Mouse (Mus musculus) forebrain, embryonic 15.5 days (tissue): ENCODE measurements around the gene Ch25h. TPM values are rescaled to one million over a fixed set of nuclear protein-coding genes. Genes with fewer than 3 reads are reported as not detected.

Source experiments
- ATAC-seq: fragments of 200-750 bp; cut with Nextera tagmentation; replicated peaks from 2 replicates; pipeline ENCODE4 v1.8.0; 2017; ENCODE audit warnings: mild to moderate bottlenecking, moderate TSS enrichment, moderate library complexity
- H3K27ac ChIP-seq: fragments of 300-500 bp; sonication (generic); replicated peaks from 2 replicates; pipeline ENCODE4 v1.5.1; 2015; ENCODE audit warnings: mild to moderate bottlenecking, inconsistent platforms
- H3K27me3 ChIP-seq: fragments of 300-500 bp; sonication (generic); 2 replicates; pipeline ENCODE4 v1.6.1; 2015; ENCODE audit warnings: inconsistent platforms
- H3K36me3 ChIP-seq: fragments of 300-500 bp; sonication (generic); 2 replicates; pipeline ENCODE4 v1.6.1; 2015; ENCODE audit warnings: mild to moderate bottlenecking, inconsistent platforms
- H3K4me1 ChIP-seq: fragments of 300-500 bp; sonication (generic); 2 replicates; pipeline ENCODE4 v1.6.1; 2015; ENCODE audit warnings: inconsistent platforms
- H3K4me2 ChIP-seq: fragments of 300-500 bp; sonication (generic); replicated peaks from 2 replicates; pipeline ENCODE4 v1.6.1; 2015; ENCODE audit warnings: mild to moderate bottlenecking, inconsistent platforms
- H3K4me3 ChIP-seq: fragments of 300-500 bp; sonication (generic); 2 replicates; pipeline ENCODE4 v1.5.1; 2015; ENCODE audit warnings: mild to moderate bottlenecking, inconsistent platforms
- H3K9ac ChIP-seq: fragments of 300-500 bp; sonication (generic); replicated peaks from 2 replicates; pipeline ENCODE4 v1.6.1; 2015; ENCODE audit warnings: mild to moderate bottlenecking, inconsistent platforms
- H3K9me3 ChIP-seq: fragments of 300-500 bp; sonication (generic); 2 replicates; pipeline ENCODE4 v1.6.1; 2016; ENCODE audit warnings: inconsistent platforms
- WGBS: fragments of 180-500 bp; shearing (Covaris S2); methylation state at CpG from one replicate; pipeline ENCODE4 v1.1.7; 2015; ENCODE audit warnings: mixed read lengths; 5-methylcytosine and 5-hydroxymethylcytosine counted together
- polyA plus RNA-seq: library from polyadenylated mRNA; unstranded; fragments of >200 nt; fragmentation: Nextera tagmentation; extraction: Ambion mirVana; gene quantifications from 2 replicates; pipeline ENCODE4 v1.2.1, GENCODE M21; 2015

Gene Ch25h
- polyA plus RNA-seq, 1 experiment from 2014 or later, result 0.67 TPM

DNA sequence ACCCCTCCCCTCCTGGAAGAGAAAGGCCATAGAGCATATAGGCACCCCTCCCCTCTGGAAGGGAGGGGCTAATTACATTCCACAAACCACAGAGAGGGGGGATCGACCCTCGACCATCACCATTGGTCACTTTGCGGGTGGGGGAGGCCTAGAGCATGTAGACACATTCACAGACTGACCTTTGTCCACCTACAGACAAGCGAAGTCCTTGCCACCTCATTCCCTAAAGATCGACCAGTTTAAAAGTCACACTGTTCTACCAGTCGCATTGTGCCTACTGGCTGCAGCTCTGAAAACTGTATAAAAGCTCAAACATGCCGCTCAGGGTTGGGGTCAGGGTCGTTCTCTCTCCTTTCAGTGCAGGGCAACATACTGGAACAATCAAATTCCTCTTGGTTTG, 36.6 kb upstream of the Ch25h start:
- no peaks in the 10 kb centered on the region for H3K27me3 ChIP-seq
- WGBS, result 76% methylated on average over 8 of the region's 8 CpGs
- no peak overlapping the region for H3K4me3 ChIP-seq
- no peak overlapping the region for H3K9ac ChIP-seq
- no peak for ATAC-seq
- no peak overlapping the region for H3K4me2 ChIP-seq
- no peaks in the 10 kb centered on the region for H3K4me1 ChIP-seq
- H3K27ac ChIP-seq, result no peak overlapping the region
- H3K36me3 ChIP-seq, result peaks cover under 1% of the 10 kb centered on the region; the same call in 1 of the 2 replicates
- H3K9me3 ChIP-seq, result no peaks in the 10 kb centered on the region

DNA sequence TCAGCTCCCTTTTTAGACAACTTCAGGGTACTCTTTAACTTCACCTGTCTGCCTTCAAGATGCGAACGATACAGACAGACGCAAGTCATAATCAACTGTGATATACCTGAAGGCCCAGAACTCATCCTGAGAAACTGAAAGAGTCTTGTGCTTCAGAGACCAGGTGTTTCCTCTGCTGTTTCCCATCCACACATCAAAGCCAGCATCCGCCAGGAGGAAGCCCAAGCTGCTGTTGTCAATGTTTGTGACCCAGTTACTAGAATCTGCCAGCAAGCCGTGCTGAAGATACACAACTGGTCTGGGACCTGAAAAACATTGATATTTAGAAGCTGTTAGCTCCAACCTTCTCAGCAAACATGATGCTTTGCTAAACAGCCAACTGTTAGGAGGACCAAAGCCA, 35.8 kb upstream of the Ch25h start:
- no peak overlapping the region for H3K27ac ChIP-seq
- 87% methylated on average over 5 of the region's 5 CpGs for WGBS
- ATAC-seq, result no peak

DNA sequence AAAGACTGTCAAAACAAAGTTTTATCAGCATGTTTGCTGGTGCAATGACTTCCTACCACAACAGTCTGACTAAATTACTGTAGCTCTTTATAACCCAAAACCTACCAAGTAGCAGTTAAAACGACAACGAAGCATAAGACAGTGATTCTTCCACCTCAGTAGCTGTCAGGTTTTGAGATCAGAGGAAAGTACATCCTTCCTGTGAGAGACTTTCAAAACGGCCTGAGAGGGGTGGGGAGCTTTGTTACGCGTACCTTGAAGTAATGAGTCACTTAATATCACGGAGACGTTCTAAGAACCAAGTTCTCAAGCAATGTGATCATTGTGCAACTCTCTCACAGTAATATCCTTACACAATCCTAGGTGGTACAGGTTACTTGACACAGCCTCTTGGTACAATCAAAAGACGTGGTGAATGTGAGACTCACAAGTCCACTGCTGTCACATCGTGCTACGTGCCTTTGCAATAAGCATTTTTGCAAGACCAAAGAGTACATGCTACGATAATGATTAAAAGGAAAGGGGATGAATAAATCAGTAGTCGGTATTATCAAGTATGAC, 30.3 kb upstream of the Ch25h start:
- Histone ChIP-seq H3K27me3 (no peaks in the 10 kb centered on the region), H3K4me2 (no peak overlapping the region), H3K9ac (no peak overlapping the region), H3K4me1 (no peaks in the 10 kb centered on the region), H3K4me3 (no peak overlapping the region), H3K36me3 (peaks cover 9% of the 10 kb centered on the region; the same call in 1 of the 2 replicates), H3K27ac (no peak overlapping the region), H3K9me3 (no peaks in the 10 kb centered on the region)
- WGBS, result 88% methylated on average over 12 of the region's 12 CpGs
- no peak for ATAC-seq

More for the DNA sequence above, 35.8 kb upstream of the Ch25h start:
- no peaks in the 10 kb centered on the region for H3K27me3 ChIP-seq
- H3K4me3 ChIP-seq, result no peak overlapping the region
- no peaks in the 10 kb centered on the region for H3K9me3 ChIP-seq
- H3K9ac ChIP-seq, result no peak overlapping the region
- H3K4me2 ChIP-seq, result no peak overlapping the region
- H3K4me1 ChIP-seq, result no peaks in the 10 kb centered on the region
- peaks cover 9% of the 10 kb centered on the region; the same call in 1 of the 2 replicates for H3K36me3 ChIP-seq

DNA sequence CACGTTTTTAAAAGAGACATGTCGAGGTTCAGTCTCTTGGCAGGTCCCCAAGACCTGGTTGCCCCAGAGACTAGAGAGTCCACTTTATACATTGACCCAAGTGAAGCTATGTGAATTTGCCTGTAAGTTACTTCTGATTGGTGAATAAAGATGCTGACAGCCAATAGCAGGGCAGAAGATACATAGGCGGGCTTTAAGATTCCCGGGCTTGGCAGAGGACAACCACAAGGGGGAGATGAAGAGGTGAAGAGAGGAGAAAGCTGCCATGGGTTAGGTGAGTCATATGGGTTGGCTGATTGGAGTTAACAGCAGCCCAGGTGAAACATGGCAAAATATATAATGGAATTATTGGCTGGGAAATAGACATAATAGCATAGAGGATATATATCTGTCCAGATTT, 25.8 kb upstream of the Ch25h start:
- Histone ChIP-seq H3K27me3 (no peaks in the 10 kb centered on the region), H3K4me2 (no peak overlapping the region)

DNA sequence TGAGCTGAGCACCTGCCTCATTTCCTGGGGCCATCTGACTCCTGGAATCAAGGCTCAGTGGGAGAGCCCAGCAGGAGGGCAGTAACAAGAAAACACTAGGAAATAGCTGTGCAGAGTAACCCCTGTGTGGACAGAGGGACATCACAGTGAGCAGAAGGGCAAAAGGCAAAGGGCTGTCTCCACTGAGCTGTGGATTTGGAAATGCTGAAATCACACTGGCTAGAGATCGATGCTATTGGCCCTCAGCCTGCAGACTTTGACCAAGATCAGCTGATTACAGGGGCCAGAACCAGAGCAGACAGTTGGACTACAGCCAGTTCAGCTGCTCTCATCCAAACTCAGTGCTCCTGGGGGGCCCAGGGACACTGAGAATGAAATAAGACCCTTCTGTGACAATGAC, 21.4 kb upstream of the Ch25h start:
- Histone ChIP-seq H3K36me3 (no peaks in the 10 kb centered on the region), H3K27ac (no peak overlapping the region), H3K9ac (no peak overlapping the region), H3K4me3 (no peak overlapping the region), H3K9me3 (no peaks in the 10 kb centered on the region), H3K27me3 (no peaks in the 10 kb centered on the region), H3K4me2 (no peak overlapping the region), H3K4me1 (no peaks in the 10 kb centered on the region)
- ATAC-seq, result no peak
- 70% methylated on average over 1 of the region's 1 CpGs for WGBS

More for the DNA sequence above, 25.8 kb upstream of the Ch25h start:
- 0 out of 2 replicates have a peak, but pooled peaks cover under 1% of the 10 kb centered on the region for H3K36me3 ChIP-seq
- no peaks in the 10 kb centered on the region for H3K9me3 ChIP-seq
- H3K4me3 ChIP-seq, result no peak overlapping the region
- H3K27ac ChIP-seq, result no peak overlapping the region
- 0 out of 2 replicates have a peak, but pooled peaks have one; percentile 35 for ATAC-seq
- H3K9ac ChIP-seq, result no peak overlapping the region
- 54% methylated on average over 4 of the region's 4 CpGs for WGBS
- no peaks in the 10 kb centered on the region for H3K4me1 ChIP-seq

DNA sequence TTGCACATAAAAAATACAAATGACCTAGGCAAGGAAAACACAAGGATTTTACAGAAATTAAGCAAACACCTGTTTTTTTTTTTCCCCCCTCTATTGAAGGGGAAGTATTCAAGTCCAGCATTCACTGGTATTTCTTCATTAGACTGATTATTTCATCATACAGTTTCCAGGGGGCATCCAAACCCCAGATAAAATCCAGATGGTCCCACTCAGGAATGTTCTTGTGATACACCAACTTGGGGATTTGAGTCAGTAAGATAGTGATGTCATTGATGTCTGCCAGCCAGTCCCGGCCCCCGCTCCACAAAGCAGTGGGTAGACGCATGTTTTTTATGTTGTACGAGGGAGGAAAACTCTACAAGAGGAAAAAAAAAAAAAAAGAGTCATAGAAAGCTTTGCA, 18.9 kb upstream of the Ch25h start:
- no peaks in the 10 kb centered on the region for H3K9me3 ChIP-seq
- H3K4me3 ChIP-seq, result no peak overlapping the region
- no peaks in the 10 kb centered on the region for H3K27me3 ChIP-seq
- no peak for ATAC-seq
- WGBS, result 92% methylated on average over 4 of the region's 4 CpGs
- H3K4me1 ChIP-seq, result no peaks in the 10 kb centered on the region
- H3K36me3 ChIP-seq, result no peaks in the 10 kb centered on the region
- H3K4me2 ChIP-seq, result no peak overlapping the region
- no peak overlapping the region for H3K9ac ChIP-seq
- no peak overlapping the region for H3K27ac ChIP-seq

DNA sequence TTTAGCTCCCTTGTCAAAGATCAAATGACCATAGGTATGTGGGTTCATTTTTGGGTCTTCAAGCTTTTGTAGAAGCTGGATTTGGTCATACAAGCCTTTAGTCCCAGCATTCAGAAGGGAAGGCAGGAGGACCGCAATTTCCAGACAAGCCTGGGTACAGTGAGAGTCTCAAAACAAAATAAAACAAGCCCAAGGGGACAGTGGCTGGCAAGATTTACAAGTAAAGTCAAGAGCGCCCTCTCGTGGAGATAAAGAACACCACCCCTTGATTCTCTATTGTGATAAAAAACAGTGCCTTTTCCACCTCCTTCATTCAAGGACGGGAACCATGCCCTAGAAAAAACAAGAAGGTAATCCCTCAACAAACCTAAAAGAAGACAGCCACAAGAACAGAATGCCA, 8.6 kb upstream of the Ch25h start:
- no peaks in the 10 kb centered on the region for H3K27me3 ChIP-seq
- H3K4me3 ChIP-seq, result no peak overlapping the region
- no peak overlapping the region for H3K27ac ChIP-seq
- no peaks in the 10 kb centered on the region for H3K36me3 ChIP-seq
- no peak overlapping the region for H3K9ac ChIP-seq
- 14% methylated on average over 4 of the region's 4 CpGs for WGBS
- H3K4me1 ChIP-seq, result no peaks in the 10 kb centered on the region
- H3K4me2 ChIP-seq, result no peak overlapping the region
- no peak for ATAC-seq
- no peaks in the 10 kb centered on the region for H3K9me3 ChIP-seq

DNA sequence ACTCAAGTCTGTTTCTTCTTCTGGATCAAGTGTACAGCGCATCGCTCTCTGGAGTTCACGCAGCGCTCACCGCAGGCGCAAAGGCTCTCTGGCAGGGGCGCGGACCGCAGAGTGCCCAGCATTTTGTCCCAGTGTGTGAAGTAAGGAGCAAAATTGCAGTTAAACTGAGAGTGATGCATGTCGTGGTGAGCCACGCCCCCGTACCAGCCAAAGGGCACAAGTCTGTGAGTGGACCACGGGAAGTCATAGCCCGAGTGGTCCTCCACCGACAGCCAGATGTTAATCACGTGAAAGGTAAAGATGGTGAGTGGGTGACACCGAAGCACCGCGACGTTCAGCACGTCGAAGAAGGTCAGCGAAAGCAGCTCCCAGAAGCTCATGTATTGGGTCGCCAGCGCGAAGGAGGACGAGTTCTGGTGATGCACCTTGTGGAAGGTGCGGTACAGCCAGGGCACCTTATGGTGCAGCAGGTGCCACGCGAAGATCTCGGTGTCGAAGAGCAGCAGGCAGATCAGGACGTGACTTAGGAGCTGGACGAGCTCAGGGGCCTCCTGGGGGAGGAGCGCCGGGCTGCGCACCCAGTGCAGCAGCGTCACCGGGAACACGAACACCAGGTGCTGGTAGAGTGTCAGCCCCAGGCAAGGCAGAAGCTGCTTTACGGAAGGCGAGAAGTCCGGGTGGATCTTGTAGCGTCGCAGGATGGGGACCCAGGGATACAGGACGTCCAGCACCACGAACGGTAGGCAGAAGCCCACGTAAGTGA, 555 bp downstream of the Ch25h start:
- no peak overlapping the region for H3K27ac ChIP-seq
- WGBS, result 5% methylated on average over 49 of the region's 49 CpGs

DNA sequence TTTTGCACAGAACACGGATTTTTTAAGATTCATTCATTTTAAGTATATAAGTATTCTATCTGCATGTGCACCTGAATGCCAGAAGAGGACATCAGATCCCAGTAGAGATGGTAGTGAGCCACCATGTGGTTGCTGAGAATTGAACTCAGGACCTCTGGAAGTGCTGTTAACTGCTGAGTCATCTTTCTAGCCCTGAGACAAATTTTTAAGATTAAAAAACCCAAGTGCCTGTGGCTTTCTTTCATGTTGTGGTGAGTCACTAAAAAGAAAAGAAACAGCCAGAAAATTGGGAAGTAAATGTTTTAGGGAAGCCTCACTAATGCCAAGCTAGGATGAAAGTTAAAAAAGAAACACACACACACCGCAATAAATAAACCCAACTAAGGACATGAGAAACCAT, 3.3 kb downstream of the Ch25h start:
- no peaks in the 10 kb centered on the region for H3K36me3 ChIP-seq
- H3K9ac ChIP-seq, result no peak overlapping the region
- no peak overlapping the region for H3K27ac ChIP-seq
- ATAC-seq, result no peak
- H3K27me3 ChIP-seq, result peaks cover 37% of the 10 kb centered on the region
- H3K4me1 ChIP-seq, result peaks cover 12% of the 10 kb centered on the region
- H3K9me3 ChIP-seq, result no peaks in the 10 kb centered on the region
- 82% methylated on average over 2 of the region's 2 CpGs for WGBS
- H3K4me2 ChIP-seq, result no peak overlapping the region
- no peak overlapping the region for H3K4me3 ChIP-seq

More for the DNA sequence above, 555 bp downstream of the Ch25h start:
- peak overlapping the region; percentile 88 for H3K4me2 ChIP-seq
- ATAC-seq, result peak; percentile 88
- H3K27me3 ChIP-seq, result peaks cover 37% of the 10 kb centered on the region
- H3K9me3 ChIP-seq, result no peaks in the 10 kb centered on the region
- peak overlapping the region; percentile 62 for H3K4me3 ChIP-seq
- no peaks in the 10 kb centered on the region for H3K36me3 ChIP-seq
- peak overlapping the region; percentile 48 for H3K9ac ChIP-seq
- peaks cover 12% of the 10 kb centered on the region for H3K4me1 ChIP-seq

DNA sequence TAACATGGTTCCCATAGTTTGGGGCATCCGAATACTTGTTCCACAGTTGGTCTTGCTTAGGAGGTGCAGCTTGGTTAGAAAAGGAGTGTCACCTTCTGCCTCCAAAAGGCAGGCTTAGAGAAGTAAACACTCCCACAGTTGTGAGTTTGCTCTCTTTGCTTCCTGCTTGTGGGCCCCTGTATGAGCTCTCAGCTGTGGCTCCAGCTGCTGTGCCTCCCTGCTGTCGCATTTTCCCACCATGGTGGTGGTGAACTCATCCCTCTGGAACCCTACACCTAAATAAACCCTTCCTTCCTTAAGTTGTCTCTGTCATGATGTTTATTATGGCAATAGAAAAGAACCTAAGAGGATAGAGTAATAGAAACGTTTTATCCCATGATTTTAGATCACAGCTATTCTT, 6.2 kb downstream of the Ch25h start:
- Histone ChIP-seq H3K27ac (no peak overlapping the region), H3K4me3 (no peak overlapping the region), H3K36me3 (no peaks in the 10 kb centered on the region), H3K4me1 (no peaks in the 10 kb centered on the region), H3K9me3 (no peaks in the 10 kb centered on the region), H3K9ac (no peak overlapping the region), H3K27me3 (peaks cover 13% of the 10 kb centered on the region), H3K4me2 (no peak overlapping the region)
- ATAC-seq, result no peak
- 54% methylated on average over 3 of the region's 3 CpGs for WGBS

DNA sequence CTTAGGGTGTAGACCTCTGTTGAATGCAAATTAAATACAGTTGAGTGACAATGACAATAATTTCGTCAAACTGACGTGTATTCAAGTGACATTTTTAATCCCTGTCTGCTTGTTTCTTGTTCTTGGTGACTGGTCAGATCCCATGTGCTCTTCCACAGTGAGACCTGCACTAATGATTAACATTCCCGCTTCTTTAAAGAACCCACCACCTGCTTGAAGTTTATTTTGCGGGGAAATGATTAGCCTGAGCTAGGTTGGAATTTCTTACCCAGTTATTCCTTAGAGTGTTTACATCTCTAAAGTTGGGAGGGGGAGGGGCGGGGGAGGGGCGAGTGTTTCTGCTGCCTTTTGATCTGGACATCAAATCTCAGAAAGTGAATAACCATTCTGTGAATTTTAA, 6.7 kb downstream of the Ch25h start:
- ATAC-seq, result no peak
- H3K4me3 ChIP-seq, result no peak overlapping the region
- peaks cover 9% of the 10 kb centered on the region for H3K27me3 ChIP-seq
- H3K9me3 ChIP-seq, result no peaks in the 10 kb centered on the region
- no peak overlapping the region for H3K9ac ChIP-seq
- 30% methylated on average over 6 of the region's 6 CpGs for WGBS
- H3K4me1 ChIP-seq, result no peaks in the 10 kb centered on the region
- H3K36me3 ChIP-seq, result no peaks in the 10 kb centered on the region
- H3K4me2 ChIP-seq, result no peak overlapping the region
- no peak overlapping the region for H3K27ac ChIP-seq

DNA sequence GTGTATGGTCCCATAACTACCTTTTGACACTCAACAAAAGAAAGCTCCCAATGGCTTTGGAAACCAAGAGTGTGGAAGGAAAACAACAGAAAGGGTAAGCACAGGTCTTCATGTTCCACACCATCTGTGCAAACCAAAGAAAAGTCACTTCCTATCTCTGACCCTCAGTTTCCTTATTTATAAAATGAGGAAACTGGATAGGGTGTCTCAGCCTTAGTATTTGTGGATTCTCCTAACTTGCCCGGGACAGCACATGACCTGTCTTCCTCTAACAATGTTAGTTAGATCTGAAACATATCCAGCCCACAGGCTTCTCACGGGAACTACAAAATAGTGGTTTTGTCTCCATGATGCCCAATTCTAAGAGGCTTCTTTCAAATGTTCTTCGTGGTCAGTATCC, 10.5 kb downstream of the Ch25h start:
- 87% methylated on average over 3 of the region's 3 CpGs for WGBS
- H3K27me3 ChIP-seq, result no peaks in the 10 kb centered on the region
- no peaks in the 10 kb centered on the region for H3K9me3 ChIP-seq

More for the DNA sequence above, 10.5 kb downstream of the Ch25h start:
- H3K36me3 ChIP-seq, result no peaks in the 10 kb centered on the region
- H3K9ac ChIP-seq, result no peak overlapping the region
- H3K4me1 ChIP-seq, result no peaks in the 10 kb centered on the region
- no peak overlapping the region for H3K4me3 ChIP-seq
- ATAC-seq, result no peak
- no peak overlapping the region for H3K27ac ChIP-seq
- H3K4me2 ChIP-seq, result no peak overlapping the region
